Mouse (Mus musculus): ENCODE measurements around the gene Etfrf1. TPM values are rescaled to one million over a fixed set of nuclear protein-coding genes. Genes with fewer than 3 reads are reported as not detected.
A peak's percentile ranks its signal among the peaks of the same experiment; 100 is the strongest.

Etfrf1 gene
- polyA plus RNA-seq, 1 experiment from 2014 or later, result 42.3 TPM

DNA sequence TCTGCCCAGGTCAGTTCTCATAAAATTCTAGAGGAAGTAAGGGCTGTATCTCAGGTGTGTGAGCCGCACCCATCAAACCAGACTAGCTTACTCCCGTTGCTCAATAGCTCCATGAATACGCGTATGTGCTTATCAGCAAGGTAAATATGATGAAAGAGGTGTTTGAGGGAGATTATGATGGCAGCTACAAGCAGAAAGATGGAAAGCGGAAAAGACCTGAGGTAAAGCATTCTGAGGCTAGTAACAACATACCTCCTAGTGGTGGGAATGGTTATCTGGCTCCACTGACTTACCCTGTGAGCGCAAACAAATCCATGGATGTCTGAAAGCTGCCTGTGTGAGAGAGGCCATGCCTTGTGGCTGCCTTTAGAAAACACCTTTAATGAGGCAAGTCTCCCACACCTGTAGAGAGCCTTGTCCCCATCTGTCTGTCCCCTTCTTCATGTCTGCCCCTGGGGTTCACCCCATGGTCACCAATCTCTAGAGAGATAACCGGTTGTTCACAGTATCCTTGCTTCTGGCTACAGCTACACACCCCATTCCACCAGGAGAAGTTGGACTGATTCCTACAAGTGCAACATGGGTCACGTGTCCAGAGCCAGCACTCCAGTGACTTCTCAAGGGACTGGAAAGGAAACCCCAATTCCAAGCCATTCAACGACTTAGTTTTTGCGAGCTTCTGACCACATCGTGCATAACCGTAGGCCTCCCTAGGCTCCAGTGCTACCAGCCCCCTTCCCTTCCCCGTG lies 45.2 kb downstream of the Etfrf1 start:
- no peak overlapping the region for H3K9ac ChIP-seq (replicated peaks)
- H3K27me3 ChIP-seq (ENCODE audit: insufficient read depth, low read length), result no peaks in the 10 kb centered on the region
- no peaks in the 10 kb centered on the region for H3K4me1 ChIP-seq (ENCODE audit: insufficient read depth)
- H3K27ac ChIP-seq (ENCODE audit: low read depth), result no peak overlapping the region
- no peaks in the 10 kb centered on the region for H3K36me3 ChIP-seq (replicated peaks; ENCODE audit: insufficient read depth, low read length)
- H3K4me2 ChIP-seq (ENCODE audit: low read depth, low read length), result no peak overlapping the region
- H3K4me3 ChIP-seq (ENCODE audit: low read depth, low read length), result no peak overlapping the region
- WGBS (ENCODE audit: insufficient replicate concordance), result 66% methylated on average over 13 of the region's 13 CpGs
- peak; percentile 82 for ATAC-seq
- no peak for DNase-seq
- H3K9me3 ChIP-seq (ENCODE audit: low read length), result no peaks in the 10 kb centered on the region
- TF ChIP-seq EP300 (IDR thresholded peaks at IDR 0.05; ENCODE audit: low read depth) (no peak), CTCF (IDR thresholded peaks at IDR 0.05; ENCODE audit: low read depth) (peak; percentile 30)

DNA sequence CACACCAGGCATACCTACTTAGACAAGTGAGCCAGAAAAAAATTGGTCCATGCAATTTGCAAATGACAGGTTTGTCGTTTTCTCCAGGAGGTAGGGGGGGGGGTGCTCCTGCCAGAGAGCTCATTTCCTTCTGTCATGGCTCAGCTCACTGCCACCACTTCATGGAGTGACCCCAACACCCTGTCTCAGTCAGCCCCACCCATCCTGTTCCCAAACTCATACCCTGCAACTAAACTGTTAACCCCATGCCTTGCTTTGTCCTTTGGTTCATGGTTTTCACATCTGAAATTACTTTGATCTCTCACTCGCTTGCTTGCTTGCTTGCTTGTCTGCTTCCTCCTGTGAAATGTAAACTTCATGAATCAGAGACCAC lies 45.8 kb downstream of the Etfrf1 start:
- TF ChIP-seq EP300 (IDR thresholded peaks at IDR 0.05; ENCODE audit: low read depth) (no peak), CTCF (IDR thresholded peaks at IDR 0.05; ENCODE audit: low read depth) (no peak)
- Histone ChIP-seq H3K4me1 (ENCODE audit: insufficient read depth) (no peaks in the 10 kb centered on the region), H3K27ac (ENCODE audit: low read depth) (no peak overlapping the region), H3K4me3 (ENCODE audit: low read depth, low read length) (no peak overlapping the region), H3K27me3 (ENCODE audit: insufficient read depth, low read length) (no peaks in the 10 kb centered on the region), H3K36me3 (replicated peaks; ENCODE audit: insufficient read depth, low read length) (no peaks in the 10 kb centered on the region), H3K4me2 (ENCODE audit: low read depth, low read length) (no peak overlapping the region), H3K9me3 (ENCODE audit: low read length) (no peaks in the 10 kb centered on the region), H3K9ac (replicated peaks) (no peak overlapping the region)
- ATAC-seq (no peak), DNase-seq (no peak)
- WGBS (ENCODE audit: insufficient replicate concordance), result 49% methylated on average over 2 of the region's 2 CpGs

DNA sequence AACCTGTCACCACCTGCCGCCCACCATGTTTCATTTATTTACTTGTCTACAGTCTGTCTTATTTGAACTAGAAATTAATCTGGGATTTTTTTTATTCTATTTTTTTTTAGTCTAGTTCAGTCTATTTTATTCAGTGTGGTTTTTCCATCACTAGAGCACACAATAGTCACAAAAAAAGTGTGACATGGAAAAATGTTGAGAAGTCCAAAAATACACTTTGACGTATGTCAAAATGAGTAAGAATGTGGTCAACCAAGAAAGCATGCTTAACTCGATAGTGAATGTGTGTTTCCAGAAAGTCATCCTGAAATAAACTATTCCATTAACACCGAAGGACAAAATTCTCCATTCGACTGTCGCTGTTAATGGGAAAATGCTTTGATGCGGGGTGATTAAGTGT lies 51.4 kb downstream of the Etfrf1 start:
- H3K9ac ChIP-seq (replicated peaks), result no peak overlapping the region
- ATAC-seq (no peak), DNase-seq (no peak)
- TF ChIP-seq EP300 (IDR thresholded peaks at IDR 0.05; ENCODE audit: low read depth), result no peak
- no peak for TF ChIP-seq CTCF (IDR thresholded peaks at IDR 0.05; ENCODE audit: low read depth)
- H3K9me3 ChIP-seq (ENCODE audit: low read length), result no peaks in the 10 kb centered on the region
- no peak overlapping the region for H3K27ac ChIP-seq (ENCODE audit: low read depth)
- H3K36me3 ChIP-seq (replicated peaks; ENCODE audit: insufficient read depth, low read length), result no peaks in the 10 kb centered on the region
- no peak overlapping the region for H3K4me2 ChIP-seq (ENCODE audit: low read depth, low read length)
- 77% methylated on average over 7 of the region's 7 CpGs for WGBS (ENCODE audit: insufficient replicate concordance)
- no peaks in the 10 kb centered on the region for H3K27me3 ChIP-seq (ENCODE audit: insufficient read depth, low read length)
- no peaks in the 10 kb centered on the region for H3K4me1 ChIP-seq (ENCODE audit: insufficient read depth)
- no peak overlapping the region for H3K4me3 ChIP-seq (ENCODE audit: low read depth, low read length)

Other genes with a start within 250 kb of the Etfrf1 start
- gene Bcat1, start 134.9 kb upstream of the Etfrf1 start, polyA plus RNA-seq (2015; fragmentation: Nextera tagmentation; extraction: Ambion mirVana), result 0.46 and 0.81 TPM in 2 replicates
- gene Lrmp, start 95.5 kb upstream of the Etfrf1 start, polyA plus RNA-seq (2015; fragmentation: Nextera tagmentation; extraction: Ambion mirVana), result 26.8 and 28.0 TPM in 2 replicates
- gene Casc1, start 129 bp upstream of the Etfrf1 start, polyA plus RNA-seq (2015; fragmentation: Nextera tagmentation; extraction: Ambion mirVana), result 0.11 and 0.13 TPM in 2 replicates
- gene Kras, start 39.1 kb downstream of the Etfrf1 start, polyA plus RNA-seq (2015; fragmentation: Nextera tagmentation; extraction: Ambion mirVana), result 41.0 and 48.0 TPM in 2 replicates